Mouse (Mus musculus) monocyte, adult 59 days (primary cell): ENCODE results near the gene Olfr1031. TPM values are rescaled to one million over a fixed set of nuclear protein-coding genes. Genes with fewer than 3 reads are reported as not detected.

Experiments used
- total RNA-seq, 2 experiments: library from RNA; stranded (reverse); gene quantifications; one replicate each; pipeline ENCODE4 v1.2.4; 2023

Gene Olfr1031
- not detected for total RNA-seq

GRCm38 (mm10) chr2:85990004-85990403, at the start of gene Olfr1031:
TSS of gene Olfr1031 (plus strand) at chr2:85990304.

GRCm38 (mm10) chr2:85950137-85950536, 40.0 kb upstream of the Olfr1031 start, which contains the start of gene Olfr1028:
TSS of gene Olfr1028 (plus strand) at chr2:85950437.

GRCm38 (mm10) chr2:85973595-85973994, 16.5 kb upstream of the Olfr1031 start, which contains the start of gene Olfr1029:
TSS of gene Olfr1029 (plus strand) at chr2:85973895.

GRCm38 (mm10) chr2:85978976-85979375, 11.1 kb upstream of the Olfr1031 start, which contains the start of gene Olfr1030:
TSS of gene Olfr1030 (plus strand) at chr2:85979276.

GRCm38 (mm10) chr2:86005240-86005639, 15.1 kb downstream of the Olfr1031 start, which contains the start of gene Olfr1032:
TSS of gene Olfr1032 (plus strand) at chr2:86005540.

GRCm38 (mm10) chr2:86020406-86020805, 30.3 kb downstream of the Olfr1031 start, which contains the start of gene Olfr1033:
TSS of gene Olfr1033 (plus strand) at chr2:86020633.

Other genes with a start within 250 kb of the Olfr1031 start
- gene Olfr1012, start 227.5 kb upstream of the Olfr1031 start, total RNA-seq: not detected
- not detected for gene Olfr1013, start 223.2 kb upstream of the Olfr1031 start, total RNA-seq
- not detected for gene Olfr1014, start 217.6 kb upstream of the Olfr1031 start, total RNA-seq
- gene Olfr1015, start 208.3 kb upstream of the Olfr1031 start, total RNA-seq: not detected
- not detected for gene Olfr1016, start 187.8 kb upstream of the Olfr1031 start, total RNA-seq
- not detected for gene Olfr1018, start 171.8 kb upstream of the Olfr1031 start, total RNA-seq
- not detected for gene Olfr1019, start 144.8 kb upstream of the Olfr1031 start, total RNA-seq
- gene Olfr1020, start 143.3 kb upstream of the Olfr1031 start, total RNA-seq: not detected
- not detected for gene Olfr1022, start 121.7 kb upstream of the Olfr1031 start, total RNA-seq
- gene Olfr1023, start 104.7 kb upstream of the Olfr1031 start, total RNA-seq: not detected
- not detected for gene Olfr1024, start 85.3 kb upstream of the Olfr1031 start, total RNA-seq
- gene Olfr1025-ps1, start 75.1 kb upstream of the Olfr1031 start, total RNA-seq: not detected
- not detected for gene Olfr1026, start 68.7 kb upstream of the Olfr1031 start, total RNA-seq
- not detected for gene Olfr1028, start 39.9 kb upstream of the Olfr1031 start, total RNA-seq
- gene Olfr1029, start 16.4 kb upstream of the Olfr1031 start, total RNA-seq: not detected
- gene Olfr1030, start 11.0 kb upstream of the Olfr1031 start, total RNA-seq: not detected
- not detected for gene Olfr1032, start 15.2 kb downstream of the Olfr1031 start, total RNA-seq
- gene Olfr1033, start 30.3 kb downstream of the Olfr1031 start, total RNA-seq: not detected
- gene Olfr1034, start 55.6 kb downstream of the Olfr1031 start, total RNA-seq: not detected
- gene Olfr1036, start 83.7 kb downstream of the Olfr1031 start, total RNA-seq: not detected
- not detected for gene Olfr1037, start 97.1 kb downstream of the Olfr1031 start, total RNA-seq
- gene Olfr1039, start 145.6 kb downstream of the Olfr1031 start, total RNA-seq: not detected
- gene Olfr1040, start 156.4 kb downstream of the Olfr1031 start, total RNA-seq: not detected
- gene Olfr1042, start 171.5 kb downstream of the Olfr1031 start, total RNA-seq: not detected
- gene Olfr1043, start 177.2 kb downstream of the Olfr1031 start, total RNA-seq: not detected
- gene Olfr1044, start 187.5 kb downstream of the Olfr1031 start, total RNA-seq: not detected
- not detected for gene Olfr52, start 195.4 kb downstream of the Olfr1031 start, total RNA-seq
- not detected for gene Olfr1045, start 212.7 kb downstream of the Olfr1031 start, total RNA-seq
- gene Olfr1046, start 229.0 kb downstream of the Olfr1031 start, total RNA-seq: not detected
- gene Olfr1047, start 241.1 kb downstream of the Olfr1031 start, total RNA-seq: not detected
- not detected for gene Olfr1048, start 250.0 kb downstream of the Olfr1031 start, total RNA-seq